Mouse (Mus musculus): Measurements from ENCODE around the gene Olfr318. TPM values are rescaled to one million over a fixed set of nuclear protein-coding genes. Genes with fewer than 3 reads are reported as not detected.

The Olfr318 gene
- under 1 TPM; 0.11 to 0.18 TPM for total RNA-seq (2023)

DNA sequence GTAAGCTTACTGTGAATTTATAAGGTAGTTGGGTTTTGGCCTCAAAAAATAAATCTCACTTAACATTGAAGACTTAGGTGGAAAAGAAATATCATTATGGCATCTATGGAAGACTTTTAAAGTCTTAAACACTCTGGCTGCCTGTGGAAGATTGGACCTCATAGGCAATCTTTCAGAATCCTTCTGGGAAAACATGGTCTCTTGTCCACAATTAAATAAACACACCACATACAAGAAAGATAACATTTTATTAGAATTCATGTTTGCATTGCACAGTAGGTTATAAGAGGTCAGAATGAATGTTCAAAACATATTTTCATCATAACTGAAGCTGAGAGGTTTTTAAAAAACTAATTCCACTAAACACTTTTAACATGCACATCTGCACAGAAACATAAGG, at the start of gene Olfr318:
TSS of gene Olfr318 (minus strand) at position 101 of the 400 bp plus-strand sequence.

DNA sequence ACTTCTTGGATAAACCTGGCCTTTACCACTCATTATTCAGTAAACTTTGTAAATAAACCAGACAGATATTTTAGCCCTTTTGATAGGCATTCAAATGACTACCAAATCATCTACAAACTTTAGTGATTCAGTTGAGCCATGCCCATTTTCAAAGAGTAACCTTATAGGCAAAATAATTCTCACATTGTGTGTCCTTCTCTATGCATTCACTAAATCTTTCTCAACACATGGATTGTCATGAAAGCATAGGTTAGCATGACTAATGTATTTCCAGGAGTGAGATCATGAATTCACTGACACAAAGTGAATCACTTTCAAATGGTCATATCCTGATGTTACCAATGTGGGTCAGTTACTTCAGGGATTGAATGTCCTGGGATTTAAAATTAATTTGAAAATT, 49.1 kb upstream of the Olfr318 start, which contains the start of gene Olfr315:
TSS of gene Olfr315 (plus strand) at position 301 of the 400 bp plus-strand sequence.

DNA sequence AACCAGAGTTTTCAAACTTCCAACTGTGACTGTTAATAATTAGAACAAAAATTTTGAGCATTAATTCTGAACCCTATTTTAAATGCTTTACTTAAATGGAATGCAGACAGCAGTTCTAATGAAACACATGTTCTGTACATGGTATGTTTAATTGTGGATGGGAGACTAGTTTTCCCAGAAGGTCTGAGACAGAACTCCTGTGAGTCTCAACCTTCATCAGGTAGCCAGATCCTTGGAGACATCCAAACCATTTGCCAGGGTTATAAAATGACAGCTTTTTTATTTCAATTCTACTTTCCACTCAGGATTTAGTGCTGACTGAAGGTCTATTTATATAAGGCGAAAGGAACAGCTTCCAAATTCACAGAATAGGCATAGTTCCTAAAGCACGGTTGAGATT, 28.6 kb upstream of the Olfr318 start, which contains the start of gene Olfr316:
TSS of gene Olfr316 (plus strand) at position 301 of the 400 bp plus-strand sequence.

DNA sequence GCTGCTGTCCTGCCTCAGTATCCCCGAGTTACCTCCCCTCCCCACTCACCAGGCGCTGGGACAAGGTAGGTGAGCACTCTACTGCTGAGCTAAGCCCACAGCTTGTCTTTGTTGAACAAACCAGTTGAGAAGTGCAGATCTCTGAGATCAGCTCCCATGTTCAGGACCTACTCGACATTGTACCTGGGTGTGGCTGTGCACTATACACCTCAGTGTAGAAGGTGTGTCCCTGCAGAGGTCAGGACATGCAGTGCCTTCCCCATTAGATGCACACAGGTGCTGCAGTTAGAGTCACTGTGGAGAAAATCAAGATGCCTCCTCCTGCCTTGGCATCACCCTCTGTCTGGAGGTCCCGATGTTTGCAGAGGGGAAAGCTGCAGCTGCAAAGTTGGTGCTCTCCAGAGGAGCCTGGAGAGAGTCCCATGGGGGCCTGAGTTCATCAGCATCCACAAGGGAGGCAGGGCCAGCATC, 15.0 kb upstream of the Olfr318 start, which contains the start of gene Olfr317:
TSS of gene Olfr317 (minus strand) at position 421 of the 471 bp plus-strand sequence.

GRCm38 (mm10) chr11:58698862-58699261, 25.0 kb downstream of the Olfr318 start, which contains the start of gene Olfr319:
TSS of gene Olfr319 (plus strand) at chr11:58699162.

GRCm38 (mm10) chr11:58680799-58681198, 43.0 kb downstream of the Olfr318 start, which contains the start of gene Olfr320:
TSS of gene Olfr320 (plus strand) at chr11:58681099.

Other genes with a start within 250 kb of the Olfr318 start
- not detected for gene Olfr332, start 231.5 kb downstream of the Olfr318 start, total RNA-seq (2023)
- gene Olfr331, start 221.4 kb downstream of the Olfr318 start, total RNA-seq (2023), result not detected
- not detected for gene Olfr330, start 189.2 kb downstream of the Olfr318 start, total RNA-seq (2023)
- not detected for gene Olfr329-ps, start 177.6 kb downstream of the Olfr318 start, total RNA-seq (2023)
- gene Olfr328, start 168.4 kb downstream of the Olfr318 start, total RNA-seq (2023), result under 1 TPM; 0.16 to 0.44 TPM
- not detected for gene Olfr224, start 153.5 kb downstream of the Olfr318 start, total RNA-seq (2023)
- not detected for gene Olfr325, start 146.3 kb downstream of the Olfr318 start, total RNA-seq (2023)
- not detected for gene Olfr324, start 128.9 kb downstream of the Olfr318 start, total RNA-seq (2023)
- gene 2210407C18Rik, start 107.9 kb downstream of the Olfr318 start, total RNA-seq (2023), result not detected
- not detected for gene Olfr323, start 93.5 kb downstream of the Olfr318 start, total RNA-seq (2023)
- 1 to 10 TPM in 1 of 2 experiments, under 1 TPM in 1; 0.88 to 1.2 TPM for gene Trim58, start 83.5 kb downstream of the Olfr318 start, total RNA-seq (2023)
- gene Olfr322, start 65.2 kb downstream of the Olfr318 start, total RNA-seq (2023), result under 1 TPM in 1 of 2 experiments, not detected in 1; 0.07 TPM
- gene Olfr320, start 42.9 kb downstream of the Olfr318 start, total RNA-seq (2023), result not detected
- gene Olfr319, start 24.9 kb downstream of the Olfr318 start, total RNA-seq (2023), result not detected
- gene Olfr317, start 15.2 kb upstream of the Olfr318 start, total RNA-seq (2023), result not detected
- not detected for gene Olfr316, start 28.7 kb upstream of the Olfr318 start, total RNA-seq (2023)
- not detected for gene Olfr315, start 49.2 kb upstream of the Olfr318 start, total RNA-seq (2023)
- gene Olfr314, start 58.9 kb upstream of the Olfr318 start, total RNA-seq (2023), result not detected
- gene Fam183b, start 77.9 kb upstream of the Olfr318 start, total RNA-seq (2023), result not detected
- not detected for gene Olfr313, start 91.0 kb upstream of the Olfr318 start, total RNA-seq (2023)
- not detected for gene Olfr312, start 105.2 kb upstream of the Olfr318 start, total RNA-seq (2023)
- gene Olfr311, start 115.2 kb upstream of the Olfr318 start, total RNA-seq (2023), result not detected
- gene Gm12258, start 123.1 kb upstream of the Olfr318 start, total RNA-seq (2023), result 1 to 10 TPM; 1.6 to 2.4 TPM
- 1 to 10 TPM; 2.2 to 3.8 TPM for gene 2810021J22Rik, start 143.2 kb upstream of the Olfr318 start, total RNA-seq (2023)
- 1 to 10 TPM; 4.5 to 4.9 TPM for gene Zfp39, start 180.2 kb upstream of the Olfr318 start, total RNA-seq (2023)
- gene Btnl10, start 193.9 kb upstream of the Olfr318 start, total RNA-seq (2023), result 1 to 10 TPM; 3.0 to 8.3 TPM
- gene Rnf187, start 214.9 kb upstream of the Olfr318 start, total RNA-seq (2023), result 10 to 100 TPM; 48.0 to 49.7 TPM
- gene Hist3h2ba, start 224.9 kb upstream of the Olfr318 start, total RNA-seq (2023), result 10 to 100 TPM; 14.0 to 44.6 TPM
- gene Hist3h2a, start 230.7 kb upstream of the Olfr318 start, total RNA-seq (2023), result 10 to 100 TPM; 56.8 to 72.0 TPM
- not detected for gene Trim17, start 230.7 kb upstream of the Olfr318 start, total RNA-seq (2023)

Measured in neutrophil, adult 59 days (primary cell).